Mouse (Mus musculus) megakaryocyte, adult 5-6 weeks (primary cell): ENCODE results near the gene Ophn1. TPM values are rescaled to one million over a fixed set of nuclear protein-coding genes. Genes with fewer than 3 reads are reported as not detected.

Experiments used
- total RNA-seq, 2 experiments: library from RNA; stranded (forward) in 1 of 2; stranded (reverse) in 1 of 2; fragments of 153-499, 151-499 nt in 1 of 2; fragments of 221-1000, 200-1000 nt in 1 of 2; gene quantifications; 2 replicates each; pipeline versions ENCODE4 v1.2.3 to v1.2.4; 2015 to 2017

Ophn1 gene
- total RNA-seq, 2 experiments from 2014 or later = 2.6 to 3.9 TPM

Other genes with a start within 250 kb of the Ophn1 start
- 15.9 and 17.1 TPM in 2 replicates for gene Yipf6, start 45.3 kb upstream of the Ophn1 start, total RNA-seq (2015)
- gene Yipf6, start 45.3 kb upstream of the Ophn1 start, total RNA-seq (2017) = 19.0 and 22.8 TPM in 2 replicates
- 11.5 and 12.4 TPM in 2 replicates for gene Stard8, start 112.2 kb upstream of the Ophn1 start, total RNA-seq (2015)
- 24.3 and 25.8 TPM in 2 replicates for gene Stard8, start 112.2 kb upstream of the Ophn1 start, total RNA-seq (2017)
- 1.1 and 1.5 TPM in 2 replicates for gene Efnb1, start 245.1 kb upstream of the Ophn1 start, total RNA-seq (2015)
- gene Efnb1, start 245.1 kb upstream of the Ophn1 start, total RNA-seq (2017) = 0.95 and 1.4 TPM in 2 replicates